Mouse (Mus musculus): ENCODE data around the gene Trip11. TPM values are rescaled to one million over a fixed set of nuclear protein-coding genes. Genes with fewer than 3 reads are reported as not detected.
A peak's percentile ranks its signal among the peaks of the same experiment; 100 is the strongest.
"Not testable (repeated sequence)": the region's sequence is repeated elsewhere in the genome, so short reads cannot be mapped to it uniquely, and the experiment has no call there.

Gene Trip11
- 13.8 and 14.2 TPM in 2 replicates for polyA plus RNA-seq (2014; fragmentation: Nextera tagmentation; extraction: Ambion mirVana)

GRCm38 (mm10) chr12:101912626-101913490 lies at the start of gene Trip11:
Gene Trip11, minus strand, starts transcription at chr12:101913267.
- Histone ChIP-seq H3K9me3 (ENCODE audit: control insufficient read depth, low read length) (no peaks in the 10 kb centered on the region), H3K27ac (replicated peaks; ENCODE audit: low read depth, low read length) (peak within 1 kb of the TSS; percentile 73), H3K4me3 (ENCODE audit: low read depth, low read length) (peak within 1 kb of the TSS; percentile 80), H3K27me3 (ENCODE audit: control insufficient read depth, insufficient read depth, low read length) (no peaks in the 10 kb centered on the region), H3K4me1 (ENCODE audit: control insufficient read depth, insufficient read depth, low read length) (no peaks in the 10 kb centered on the region), H3K9ac (ENCODE audit: low read length) (peak within 1 kb of the TSS; percentile 90), H3K4me2 (ENCODE audit: low read depth, severe bottlenecking) (peak within 1 kb of the TSS; percentile 82), H3K36me3 (ENCODE audit: control insufficient read depth, insufficient read depth, low read length) (peaks cover 5% of the 10 kb centered on the region)
- WGBS = under 1% methylated on average over 69 of the region's 69 CpGs
- peak; percentile 91 for ATAC-seq (ENCODE audit: insufficient number of reproducible peaks, low FRiP score, low TSS enrichment, low read depth)
- DNase-seq (ENCODE audit: low spot score) = peak; percentile 88

- ATAC-seq (ENCODE audit: insufficient number of reproducible peaks, low FRiP score, low TSS enrichment, low read depth); H3K4me3 ChIP-seq (ENCODE audit: low read depth, low read length): not testable (repeated sequence)
- 87% methylated on average over 5 of the region's 5 CpGs for WGBS
These were observed 46.1 kb upstream of the Trip11 start for GRCm38 (mm10) chr12:101958960-101959780.

GRCm38 (mm10) chr12:101958556-101958955 lies 45.5 kb upstream of the Trip11 start:
- H3K9me3 ChIP-seq (ENCODE audit: control insufficient read depth, low read length) = no peaks in the 10 kb centered on the region
- DNase-seq (ENCODE audit: low spot score) = no peak
- peak overlapping the region; percentile 83; the same call in 1 of the 2 replicates for H3K4me3 ChIP-seq (ENCODE audit: low read depth, low read length)
- no peaks in the 10 kb centered on the region for H3K36me3 ChIP-seq (ENCODE audit: control insufficient read depth, insufficient read depth, low read length)
- H3K27ac ChIP-seq (replicated peaks; ENCODE audit: low read depth, low read length) = no peak overlapping the region
- H3K27me3 ChIP-seq (ENCODE audit: control insufficient read depth, insufficient read depth, low read length) = no peaks in the 10 kb centered on the region
- no peaks in the 10 kb centered on the region for H3K4me1 ChIP-seq (ENCODE audit: control insufficient read depth, insufficient read depth, low read length)
- peak overlapping the region; percentile 39; the same call in 1 of the 2 replicates for H3K4me2 ChIP-seq (ENCODE audit: low read depth, severe bottlenecking)
- peak; percentile 23; the same call in 1 of the 2 replicates for ATAC-seq (ENCODE audit: insufficient number of reproducible peaks, low FRiP score, low TSS enrichment, low read depth)
- no peak overlapping the region; the same call in 1 of the 2 replicates for H3K9ac ChIP-seq (ENCODE audit: low read length)
- 60% methylated on average over 9 of the region's 9 CpGs for WGBS

More at GRCm38 (mm10) chr12:101958960-101959780, 46.1 kb upstream of the Trip11 start:
- H3K27ac ChIP-seq (replicated peaks; ENCODE audit: low read depth, low read length); H3K4me1 ChIP-seq (ENCODE audit: control insufficient read depth, insufficient read depth, low read length); H3K9me3 ChIP-seq (ENCODE audit: control insufficient read depth, low read length); H3K9ac ChIP-seq (ENCODE audit: low read length); H3K27me3 ChIP-seq (ENCODE audit: control insufficient read depth, insufficient read depth, low read length); DNase-seq (ENCODE audit: low spot score); H3K36me3 ChIP-seq (ENCODE audit: control insufficient read depth, insufficient read depth, low read length): not testable (repeated sequence)
- H3K4me2 ChIP-seq (ENCODE audit: low read depth, severe bottlenecking) = peak overlapping the region; percentile 39; the same call in 1 of the 2 replicates

GRCm38 (mm10) chr12:101957942-101958544 lies 45.0 kb upstream of the Trip11 start, which contains the start of gene Atxn3:
Gene Atxn3, minus strand, starts transcription at chr12:101958246.
- H3K27me3 ChIP-seq (ENCODE audit: control insufficient read depth, insufficient read depth, low read length) = no peaks in the 10 kb centered on the region
- WGBS = under 1% methylated on average over 52 of the region's 54 CpGs
- no peaks in the 10 kb centered on the region for H3K9me3 ChIP-seq (ENCODE audit: control insufficient read depth, low read length)
- H3K27ac ChIP-seq (replicated peaks; ENCODE audit: low read depth, low read length) = no peak within 1 kb of the TSS
- H3K9ac ChIP-seq (ENCODE audit: low read length) = peak within 1 kb of the TSS; percentile 83
- H3K4me1 ChIP-seq (ENCODE audit: control insufficient read depth, insufficient read depth, low read length) = no peaks in the 10 kb centered on the region
- H3K4me3 ChIP-seq (ENCODE audit: low read depth, low read length) = peak within 1 kb of the TSS; percentile 83
- DNase-seq (ENCODE audit: low spot score) = peak; percentile 97
- peak within 1 kb of the TSS; percentile 59 for H3K4me2 ChIP-seq (ENCODE audit: low read depth, severe bottlenecking)
- peak; percentile 98 for ATAC-seq (ENCODE audit: insufficient number of reproducible peaks, low FRiP score, low TSS enrichment, low read depth)
- no peaks in the 10 kb centered on the region for H3K36me3 ChIP-seq (ENCODE audit: control insufficient read depth, insufficient read depth, low read length)

- peak overlapping the region; percentile 83 for H3K4me3 ChIP-seq (ENCODE audit: low read depth, low read length)
- no peak for DNase-seq (ENCODE audit: low spot score)
- WGBS = 13% methylated on average over 26 of the region's 26 CpGs
These were observed 44.2 kb upstream of the Trip11 start for GRCm38 (mm10) chr12:101957079-101957941.

GRCm38 (mm10) chr12:101955821-101956220 lies 42.8 kb upstream of the Trip11 start:
- not testable (repeated sequence) for H3K9me3 ChIP-seq (ENCODE audit: control insufficient read depth, low read length); H3K9ac ChIP-seq (ENCODE audit: low read length); H3K4me2 ChIP-seq (ENCODE audit: low read depth, severe bottlenecking); H3K27ac ChIP-seq (replicated peaks; ENCODE audit: low read depth, low read length); H3K27me3 ChIP-seq (ENCODE audit: control insufficient read depth, insufficient read depth, low read length); H3K4me3 ChIP-seq (ENCODE audit: low read depth, low read length); ATAC-seq (ENCODE audit: insufficient number of reproducible peaks, low FRiP score, low TSS enrichment, low read depth); H3K4me1 ChIP-seq (ENCODE audit: control insufficient read depth, insufficient read depth, low read length); DNase-seq (ENCODE audit: low spot score); H3K36me3 ChIP-seq (ENCODE audit: control insufficient read depth, insufficient read depth, low read length)
- 97% methylated on average over 8 of the region's 8 CpGs for WGBS

More at GRCm38 (mm10) chr12:101957079-101957941, 44.2 kb upstream of the Trip11 start:
- H3K27me3 ChIP-seq (ENCODE audit: control insufficient read depth, insufficient read depth, low read length) = no peaks in the 10 kb centered on the region
- no peak overlapping the region for H3K27ac ChIP-seq (replicated peaks; ENCODE audit: low read depth, low read length)
- no peaks in the 10 kb centered on the region for H3K36me3 ChIP-seq (ENCODE audit: control insufficient read depth, insufficient read depth, low read length)
- H3K4me2 ChIP-seq (ENCODE audit: low read depth, severe bottlenecking) = peak overlapping the region; percentile 59
- peak overlapping the region; percentile 83 for H3K9ac ChIP-seq (ENCODE audit: low read length)
- H3K9me3 ChIP-seq (ENCODE audit: control insufficient read depth, low read length) = no peaks in the 10 kb centered on the region
- H3K4me1 ChIP-seq (ENCODE audit: control insufficient read depth, insufficient read depth, low read length) = no peaks in the 10 kb centered on the region
- ATAC-seq (ENCODE audit: insufficient number of reproducible peaks, low FRiP score, low TSS enrichment, low read depth) = no peak; the same call in 1 of the 2 replicates

- no peak overlapping the region for H3K27ac ChIP-seq (replicated peaks; ENCODE audit: low read depth, low read length)
- no peak overlapping the region for H3K4me2 ChIP-seq (ENCODE audit: low read depth, severe bottlenecking)
- ATAC-seq (ENCODE audit: insufficient number of reproducible peaks, low FRiP score, low TSS enrichment, low read depth) (no peak), DNase-seq (ENCODE audit: low spot score) (no peak)
- peaks cover 7% of the 10 kb centered on the region; the same call in 1 of the 2 replicates for H3K36me3 ChIP-seq (ENCODE audit: control insufficient read depth, insufficient read depth, low read length)
- WGBS = 85% methylated on average over 4 of the region's 4 CpGs
- no peak overlapping the region for H3K9ac ChIP-seq (ENCODE audit: low read length)
- H3K9me3 ChIP-seq (ENCODE audit: control insufficient read depth, low read length) = no peaks in the 10 kb centered on the region
- H3K4me3 ChIP-seq (ENCODE audit: low read depth, low read length) = no peak overlapping the region
- H3K27me3 ChIP-seq (ENCODE audit: control insufficient read depth, insufficient read depth, low read length) = no peaks in the 10 kb centered on the region
- H3K4me1 ChIP-seq (ENCODE audit: control insufficient read depth, insufficient read depth, low read length) = no peaks in the 10 kb centered on the region
These were observed 35.7 kb upstream of the Trip11 start for GRCm38 (mm10) chr12:101948801-101949200.

Measured in limb, embryonic 11.5 days (tissue).